Mouse (Mus musculus): ENCODE data around the gene Noxo1.

DNA sequence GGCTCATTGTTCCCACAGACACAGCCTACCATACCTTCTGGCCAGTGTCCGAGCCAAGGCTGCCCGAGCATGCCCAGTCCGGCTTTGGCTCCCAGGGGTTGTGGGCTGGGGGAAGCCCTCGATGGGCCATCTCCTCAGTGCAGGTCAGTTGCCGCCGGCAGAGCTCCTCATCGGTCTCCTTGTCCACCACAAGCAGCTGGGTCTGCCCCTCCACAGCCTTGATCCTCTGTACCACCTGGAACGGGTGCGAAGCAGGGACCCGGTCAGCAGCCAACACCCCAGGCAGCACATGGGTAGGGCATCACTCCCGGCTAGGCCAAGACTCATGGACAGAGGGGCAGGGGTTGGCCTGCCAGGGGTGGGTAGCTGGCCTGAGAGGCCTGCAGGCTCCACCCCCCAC, 48.5 kb upstream of the Noxo1 start:
- TF ChIP-seq MAFK (IDR thresholded peaks at IDR 0.05; ENCODE audit: borderline replicate concordance, low read depth, low read length): no peak
- no peak for TF ChIP-seq POLR2A (IDR thresholded peaks at IDR 0.05; ENCODE audit: control insufficient read depth in 1 of 2, insufficient read depth in 1 of 2, low read depth in 1 of 2, low read length in 2 of 2, poor library complexity in 1 of 2)
- no peak for TF ChIP-seq ZNF384 (IDR thresholded peaks at IDR 0.05; ENCODE audit: low read depth, low read length)
- TF ChIP-seq EP300 (IDR thresholded peaks at IDR 0.05; ENCODE audit: low read depth in 1 of 2, low read length in 2 of 2): no peak
- TF ChIP-seq MAX (IDR thresholded peaks at IDR 0.05; ENCODE audit: low read length): no peak
- TF ChIP-seq ETS1 (IDR thresholded peaks at IDR 0.05; ENCODE audit: low read depth, low read length): no peak
- no peak for TF ChIP-seq NELFE (IDR thresholded peaks at IDR 0.05; ENCODE audit: low read depth, low read length)
- no peak for TF ChIP-seq GATA1 (IDR thresholded peaks at IDR 0.05; ENCODE audit: low read depth, low read length)
- TF ChIP-seq CTCF (IDR thresholded peaks at IDR 0.05 in 2 of 3, conservative IDR thresholded peaks at IDR 0.05 in 1 of 3; ENCODE audit: control insufficient read depth in 1 of 3, insufficient read depth in 1 of 3, low read depth in 2 of 3, low read length in 3 of 3, poor library complexity in 1 of 3, severe bottlenecking in 1 of 3): no peak
- no peak for TF ChIP-seq SMC3 (IDR thresholded peaks at IDR 0.05; ENCODE audit: low read depth, low read length)

All from MEL (cell line).